Mouse (Mus musculus) c-Kit-positive CD71-negative TER-119-negative erythroid progenitor cells, embryonic 14.5 days (primary cell): Measurements from ENCODE around the gene Scn3a.
"Not testable (repeated sequence)": the region's sequence is repeated elsewhere in the genome, so short reads cannot be mapped to it uniquely, and the experiment has no call there.

Experiments
- DNase-seq: peaks from one replicate; pipeline ENCODE4 v3.0.0-alpha.2; 2013; ENCODE audit warnings: low read depth

Gene Scn3a

DNA sequence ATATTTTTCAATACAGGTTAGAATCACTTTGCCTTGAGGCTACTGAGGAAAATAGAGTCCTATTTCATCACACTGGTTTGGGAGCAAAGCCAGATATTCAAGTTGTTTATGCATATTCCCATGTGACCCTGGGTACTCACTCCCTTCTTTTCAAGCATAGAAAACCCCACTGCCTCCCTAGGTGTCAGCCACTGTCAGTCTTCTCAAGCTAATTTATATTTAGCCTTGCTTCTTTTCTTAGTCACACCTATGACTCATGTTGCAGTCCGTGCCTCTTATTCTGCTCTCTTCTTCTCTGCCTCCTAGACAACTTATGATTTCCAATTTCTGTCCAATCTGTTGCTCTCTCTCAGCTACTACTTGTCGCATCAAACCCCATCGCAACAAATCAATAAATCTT, 84.0 kb downstream of the Scn3a start:
- no peak for DNase-seq

- DNase-seq: no peak
Measured at GRCm38 (mm10) chr2:65481007-65481672, 86.3 kb downstream of the Scn3a start.

GRCm38 (mm10) chr2:65471311-65471882, 96.0 kb downstream of the Scn3a start:
- no peak for DNase-seq

- no peak for DNase-seq
Measured at GRCm38 (mm10) chr2:65465694-65466093, 101.7 kb downstream of the Scn3a start.

GRCm38 (mm10) chr2:65453763-65454162, 113.7 kb downstream of the Scn3a start:
- DNase-seq: no peak

GRCm38 (mm10) chr2:65451401-65452078, 115.9 kb downstream of the Scn3a start:
- not testable (repeated sequence) for DNase-seq

DNA sequence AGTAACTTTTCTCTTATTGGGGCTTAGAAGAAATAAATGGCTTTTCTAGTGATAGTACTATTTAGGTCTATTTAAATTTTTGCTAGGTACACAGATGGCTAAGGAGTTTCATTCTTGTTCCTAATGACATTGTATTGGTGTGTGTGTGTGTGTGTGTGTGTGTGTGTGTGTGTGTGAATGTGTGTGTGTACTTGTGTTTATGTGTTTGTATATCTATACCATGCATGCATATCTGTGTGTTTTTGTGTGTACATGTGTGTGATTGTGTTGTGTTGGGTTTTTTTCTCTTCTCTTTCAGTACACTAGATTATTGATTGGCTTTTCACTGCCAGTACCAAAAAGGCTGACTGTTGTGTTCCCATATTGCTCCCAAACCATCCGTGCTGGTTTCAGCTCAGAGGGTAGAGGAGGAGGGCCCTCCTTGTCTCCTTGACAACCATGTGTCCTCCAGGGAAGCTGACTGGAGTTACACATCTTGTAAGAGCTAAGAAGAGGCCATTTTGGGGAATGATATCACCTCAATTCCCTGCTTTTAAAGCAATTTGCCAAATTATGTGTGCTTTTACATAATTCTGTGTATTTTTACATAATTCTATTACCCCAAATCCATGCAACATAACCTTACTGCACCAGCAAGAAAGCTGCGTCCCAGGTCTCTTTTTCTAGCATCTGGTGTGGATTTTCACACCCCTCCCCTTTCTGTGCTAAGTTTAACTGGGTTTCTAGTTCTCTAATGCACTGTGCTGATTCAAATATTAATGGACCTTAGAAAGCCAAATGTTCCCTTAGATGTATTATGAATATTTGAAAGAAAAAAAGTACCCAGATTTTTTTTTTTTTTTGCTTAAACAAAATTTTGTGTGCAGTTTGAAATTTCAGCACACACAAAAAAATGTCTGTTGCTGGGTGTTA, 116.7 kb downstream of the Scn3a start:
- DNase-seq: no peak

DNA sequence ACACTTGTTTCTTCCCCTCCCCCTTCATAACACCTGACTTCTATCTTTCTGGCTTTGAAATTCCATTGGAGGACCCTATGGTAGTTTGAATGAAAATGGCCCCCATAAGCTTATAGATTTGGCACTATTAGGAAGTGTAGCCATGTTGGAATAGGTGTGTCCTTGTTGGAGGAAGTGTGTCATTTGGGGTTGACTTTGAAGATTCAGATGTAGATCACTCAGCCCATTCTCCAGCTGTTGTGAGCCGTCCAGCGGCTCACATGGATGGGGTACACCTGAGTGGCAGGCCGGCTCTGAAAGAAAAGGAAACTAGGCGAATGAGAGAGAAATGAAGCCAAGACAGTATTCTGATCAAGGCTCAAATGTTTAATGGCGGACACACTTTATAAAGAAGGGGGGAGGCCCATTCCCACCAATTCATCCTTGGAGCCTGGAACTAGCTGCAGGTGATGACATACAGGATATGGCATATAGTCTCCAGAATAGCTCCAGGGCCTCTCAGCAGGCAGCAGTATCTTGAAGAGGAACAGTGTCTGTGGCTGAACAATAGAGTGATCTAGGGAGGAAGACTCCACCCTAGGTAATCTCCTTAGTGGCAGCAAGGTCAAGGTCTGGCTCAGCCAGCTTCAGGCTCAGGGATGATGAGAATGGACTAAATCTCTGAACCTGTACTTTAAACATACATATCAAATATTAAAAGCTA, 118.2 kb downstream of the Scn3a start:
- no peak for DNase-seq

DNA sequence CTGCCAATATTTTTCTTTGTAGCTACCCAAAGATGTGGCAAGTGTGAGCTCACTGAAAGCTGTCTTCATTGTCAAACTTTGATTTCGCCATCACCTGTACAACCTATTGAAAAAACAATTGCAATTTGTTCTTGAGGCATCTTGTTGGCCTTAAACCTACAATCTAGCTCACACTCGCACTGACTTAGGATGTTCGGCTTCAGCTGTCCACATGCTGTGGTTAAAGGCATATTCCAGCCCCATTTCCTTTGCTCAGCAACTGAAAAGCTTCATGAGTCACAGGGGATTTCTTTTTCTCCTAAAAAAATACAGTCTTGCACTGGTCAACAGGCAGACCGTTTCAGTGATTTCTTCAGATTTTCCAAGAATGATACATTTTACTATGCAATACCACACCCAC, 124.3 kb downstream of the Scn3a start:
- DNase-seq: no peak

GRCm38 (mm10) chr2:65441566-65441965, 125.9 kb downstream of the Scn3a start:
- DNase-seq: no peak

- no peak for DNase-seq
Measured at GRCm38 (mm10) chr2:65441110-65441509, 126.3 kb downstream of the Scn3a start.

DNA sequence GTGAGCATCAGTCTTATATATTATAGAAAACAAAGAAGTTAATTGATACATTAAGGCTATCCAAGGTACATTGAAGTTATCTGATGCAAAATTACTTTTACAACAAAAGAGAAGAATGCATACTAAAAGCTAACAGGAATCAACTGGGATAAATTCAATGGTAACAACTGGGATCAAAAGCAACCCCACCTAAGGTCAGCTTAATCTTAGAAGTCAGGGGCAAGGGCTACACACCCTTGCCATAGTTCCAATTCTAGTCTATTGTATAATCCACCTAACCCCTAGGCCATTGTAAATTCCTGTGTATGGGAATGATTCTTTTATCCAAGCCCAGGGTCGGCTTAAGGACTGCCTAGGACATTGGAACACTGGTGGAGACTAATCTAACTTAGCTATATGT, 130.5 kb downstream of the Scn3a start:
- DNase-seq: no peak

DNA sequence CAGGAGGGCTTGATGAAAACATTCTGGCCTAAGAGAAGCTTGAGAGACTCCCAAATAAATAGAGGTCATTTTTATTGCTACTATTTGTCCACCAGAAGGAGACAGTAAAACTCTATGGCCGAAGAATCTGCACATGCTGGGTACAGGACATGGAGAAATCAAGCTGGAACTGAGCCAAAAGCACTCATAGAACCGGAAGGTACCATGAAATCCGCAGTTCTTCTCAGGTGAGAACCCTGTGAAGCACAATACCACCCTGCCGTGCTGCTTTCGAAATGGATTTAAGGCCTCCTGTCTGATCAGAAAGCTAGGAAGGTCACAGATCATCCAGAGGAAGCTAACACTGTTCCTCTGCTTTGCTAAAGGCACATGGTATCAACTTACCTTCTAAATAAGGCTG, 143.9 kb downstream of the Scn3a start:
- DNase-seq: no peak

- no peak for DNase-seq
Measured at GRCm38 (mm10) chr2:65421259-65422255, 145.9 kb downstream of the Scn3a start.

DNA sequence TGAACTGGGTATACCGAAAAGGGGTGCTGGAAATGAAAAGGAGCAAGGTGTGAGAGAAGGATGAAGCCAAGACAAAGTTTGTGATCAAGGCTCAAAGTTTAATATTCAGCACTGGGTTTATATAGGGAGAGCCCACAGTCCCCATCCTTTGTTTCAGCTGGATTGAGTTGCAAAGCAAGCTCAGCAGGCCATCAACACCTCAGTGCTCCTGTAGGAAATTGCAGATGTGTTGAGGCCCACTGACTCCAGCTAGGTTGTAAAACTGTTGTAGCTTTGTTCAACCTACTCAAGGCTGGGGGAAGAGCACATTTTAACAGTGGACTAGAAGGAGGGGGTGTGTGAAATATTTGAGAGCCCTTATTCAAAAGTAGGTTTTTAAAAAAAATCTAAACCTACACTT, 148.8 kb downstream of the Scn3a start:
- no peak for DNase-seq

DNA sequence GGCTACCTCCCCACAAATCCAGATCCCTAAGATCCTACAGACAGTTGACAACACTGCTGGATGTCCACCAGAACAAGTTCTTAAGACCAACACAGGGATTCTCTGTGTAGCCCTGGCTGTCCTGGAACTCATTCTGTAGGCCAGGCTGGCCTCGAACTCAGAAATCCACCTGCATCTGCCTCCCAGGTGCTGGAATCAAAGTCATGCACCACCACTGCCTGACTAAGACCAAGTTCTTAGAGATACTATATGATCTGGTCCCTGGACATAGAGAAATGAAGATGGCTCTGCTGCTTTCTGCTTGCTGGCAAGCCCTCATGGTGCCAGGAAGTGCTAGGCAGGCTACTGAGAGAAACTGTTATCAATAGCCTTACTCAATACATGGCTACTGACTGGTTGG, 150.9 kb downstream of the Scn3a start:
- no peak for DNase-seq

- DNase-seq: no peak
Measured at GRCm38 (mm10) chr2:65415294-65415693, 152.1 kb downstream of the Scn3a start.

DNA sequence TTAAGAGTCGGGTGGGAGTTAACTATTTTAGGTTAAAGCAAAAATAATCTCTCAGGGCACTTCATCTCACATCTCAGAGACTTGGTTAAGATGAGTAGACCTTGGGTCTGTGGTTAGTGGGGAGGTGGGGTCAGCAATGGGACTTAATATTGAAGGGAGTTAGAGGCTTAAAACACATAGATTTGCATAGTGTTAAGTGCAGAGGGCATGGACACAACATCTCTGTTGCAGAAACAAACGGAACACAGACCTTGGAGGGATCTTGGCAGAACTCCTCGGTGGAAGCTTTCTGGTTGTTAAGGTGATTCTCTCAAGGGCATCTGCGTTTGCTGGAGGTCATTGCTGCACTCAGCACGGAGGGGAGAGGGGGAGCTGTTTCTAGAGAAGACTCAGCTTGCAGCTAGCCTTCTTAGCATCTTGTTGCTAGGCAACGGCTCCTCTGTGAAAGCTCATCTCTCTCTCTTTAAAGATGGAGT, 152.6 kb downstream of the Scn3a start:
- DNase-seq: no peak

GRCm38 (mm10) chr2:65414237-65414636, 153.2 kb downstream of the Scn3a start:
- no peak for DNase-seq

- peak; percentile 23 for DNase-seq
Measured at GRCm38 (mm10) chr2:65413746-65414145, 153.7 kb downstream of the Scn3a start.
